9 mouse cellular contexts compared by ENCODE assay signal in the genomic region with DNA sequence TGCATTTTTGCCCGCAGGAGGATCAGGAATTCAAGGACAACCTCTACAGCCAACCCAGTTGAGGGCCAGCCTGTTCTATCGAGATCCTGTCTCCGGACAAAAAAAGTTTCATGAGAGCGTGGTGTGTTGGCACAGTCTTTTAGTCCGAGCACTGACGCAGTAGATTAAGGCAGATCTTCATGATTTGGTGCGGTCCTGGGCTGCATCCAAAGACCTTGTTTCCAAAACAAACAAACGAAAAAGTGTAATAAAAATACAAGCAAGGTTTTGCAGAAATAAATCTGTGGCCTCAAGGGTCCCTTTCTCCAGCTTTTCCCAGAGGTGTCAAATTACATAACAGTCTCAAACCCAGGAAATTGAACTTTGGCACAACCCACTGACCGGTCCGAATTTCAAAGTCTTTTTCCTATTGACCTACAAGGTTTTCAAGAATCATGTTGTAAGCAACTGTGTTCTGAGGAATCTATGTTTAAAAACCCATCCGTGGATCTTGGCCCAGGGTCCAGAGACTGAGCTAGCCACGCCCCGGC. TPM values are rescaled to one million over a fixed set of nuclear protein-coding genes. Genes with fewer than 3 reads are reported as not detected.
DNase-seq lines count a peak whose midpoint lies in the region; ATAC-seq and TF ChIP-seq lines count a peak whose summit lies in the region.
"Had no signal": no experiment of that assay in that cellular context is flagged by ENCODE, and none has a peak within 500 bp of the region (broad histone marks: within the 10 kb centered on the region; RNA-seq: fewer than 3 reads in every experiment).

No protein-coding gene starts in this region.

- peaks cover 45% of the 10 kb centered on the region for H3K79me3 ChIP-seq in C2C12 (ENCODE audit: low read depth)

- DNase-seq in adrenal gland, postnatal 10 days = peak; percentile 75
- no peak for DNase-seq in adrenal gland, adult 18-20 months (ENCODE audit: low spot score in 2 of 2)
- no peak for DNase-seq in forebrain, embryonic 14.5 days (ENCODE audit: low spot score)
- no peak for DNase-seq in limb, embryonic 11.5 days (ENCODE audit: low spot score)
- DNase-seq in retina, postnatal 1 day = no peak

- H3K9me3 ChIP-seq in forebrain, embryonic 14.5 days (replicated peaks; ENCODE audit: control insufficient read depth, low read length) = no peaks in the 10 kb centered on the region
- no peaks in the 10 kb centered on the region for H3K9me3 ChIP-seq in limb, embryonic 11.5 days (ENCODE audit: control insufficient read depth, low read length)
- no peaks in the 10 kb centered on the region for H3K9me3 ChIP-seq in neural tube, embryonic 15.5 days (replicated peaks)

- peaks cover 40% of the 10 kb centered on the region for H3K36me3 ChIP-seq in C2C12 (ENCODE audit: control insufficient read depth, insufficient read depth)
- peaks cover 37% of the 10 kb centered on the region for H3K36me3 ChIP-seq in forebrain, embryonic 14.5 days (ENCODE audit: control insufficient read depth, insufficient read depth, low read length)
- peaks cover 34% of the 10 kb centered on the region for H3K36me3 ChIP-seq in limb, embryonic 11.5 days (ENCODE audit: control insufficient read depth, insufficient read depth, low read length)
- peaks cover 35% of the 10 kb centered on the region for H3K36me3 ChIP-seq in neural tube, embryonic 15.5 days

- peak overlapping the region; percentile 93 for H3K27ac ChIP-seq in forebrain, embryonic 14.5 days (ENCODE audit: low read depth, low read length)
- H3K27ac ChIP-seq in limb, embryonic 11.5 days (replicated peaks; ENCODE audit: low read depth, low read length) = peak overlapping the region; percentile 43; the same call in 1 of the 2 replicates
- peak overlapping the region; percentile 95 for H3K27ac ChIP-seq in neural tube, embryonic 15.5 days (replicated peaks)

- peak overlapping the region; percentile 26 for H3K4me3 ChIP-seq in C2C12 (ENCODE audit: insufficient read depth, poor library complexity, severe bottlenecking)
- peak overlapping the region; percentile 96 for H3K4me3 ChIP-seq in forebrain, embryonic 14.5 days (ENCODE audit: low read depth, low read length)
- peak overlapping the region; percentile 89 for H3K4me3 ChIP-seq in limb, embryonic 11.5 days (ENCODE audit: low read depth, low read length)
- H3K4me3 ChIP-seq in neural tube, embryonic 15.5 days (replicated peaks) = peak overlapping the region; percentile 97

- H3K27me3 ChIP-seq in C2C12 (ENCODE audit: control insufficient read depth, insufficient read depth, insufficient read length) = no peaks in the 10 kb centered on the region
- H3K27me3 ChIP-seq in forebrain, embryonic 14.5 days (replicated peaks; ENCODE audit: control insufficient read depth, insufficient read depth, low read length) = no peaks in the 10 kb centered on the region
- H3K27me3 ChIP-seq in limb, embryonic 11.5 days (ENCODE audit: control insufficient read depth, insufficient read depth, low read length) = no peaks in the 10 kb centered on the region
- no peaks in the 10 kb centered on the region for H3K27me3 ChIP-seq in neural tube, embryonic 15.5 days (replicated peaks)

- peaks cover 47% of the 10 kb centered on the region for H3K79me2 ChIP-seq in C2C12 (ENCODE audit: control insufficient read depth, insufficient read depth)

- H3ac ChIP-seq in C2C12 (ENCODE audit: control insufficient read depth, insufficient read length, low read depth) = no peak overlapping the region

- 5% methylated on average over 13 of the region's 13 CpGs for WGBS in forebrain, embryonic 14.5 days
- 8% methylated on average over 13 of the region's 13 CpGs for WGBS in limb, embryonic 11.5 days
- 6% methylated on average over 13 of the region's 13 CpGs for WGBS in neural tube, embryonic 15.5 days

- H3K4me2 ChIP-seq in forebrain, embryonic 14.5 days (ENCODE audit: low read length) = peak overlapping the region; percentile 98
- H3K4me2 ChIP-seq in limb, embryonic 11.5 days (ENCODE audit: low read depth, severe bottlenecking) = peak overlapping the region; percentile 36
- H3K4me2 ChIP-seq in neural tube, embryonic 15.5 days = peak overlapping the region; percentile 84

- TF ChIP-seq CTCF in C2C12 (IDR thresholded peaks at IDR 0.05; ENCODE audit: control insufficient read depth, insufficient read depth, insufficient read length) = no peak

- ATAC-seq in forebrain, embryonic 14.5 days = no peak
- no peak for ATAC-seq in limb, embryonic 11.5 days (ENCODE audit: insufficient number of reproducible peaks, low FRiP score, low TSS enrichment, low read depth)
- no peak for ATAC-seq in neural tube, embryonic 15.5 days (ENCODE audit: low FRiP score)
- ATAC-seq in activated CD4-positive, CD25-positive, alpha-beta regulatory T cell, adult 4 months = no peak

- peaks cover 25% of the 10 kb centered on the region for H3K4me1 ChIP-seq in forebrain, embryonic 14.5 days (ENCODE audit: control insufficient read depth, insufficient read depth, low read length)
- peaks cover 22% of the 10 kb centered on the region for H3K4me1 ChIP-seq in limb, embryonic 11.5 days (ENCODE audit: control insufficient read depth, insufficient read depth, low read length)
- peaks cover 60% of the 10 kb centered on the region for H3K4me1 ChIP-seq in neural tube, embryonic 15.5 days

- no peak overlapping the region; the same call in 1 of the 2 replicates for H3K9ac ChIP-seq in forebrain, embryonic 14.5 days (ENCODE audit: low read length)
- no peak overlapping the region; the same call in 1 of the 2 replicates for H3K9ac ChIP-seq in limb, embryonic 11.5 days (ENCODE audit: low read length)
- H3K9ac ChIP-seq in neural tube, embryonic 15.5 days (replicated peaks) = peak overlapping the region; percentile 32

TF ChIP-seq in C2C12, 6 proteins besides CTCF, POLR2A, EP300 and RAD21:
- TF ChIP-seq USF1 (IDR thresholded peaks at IDR 0.05; ENCODE audit: low read depth) = no peak
- TF ChIP-seq CEBPB (IDR thresholded peaks at IDR 0.05; ENCODE audit: low read depth) = no peak
- TF ChIP-seq MAX (IDR thresholded peaks at IDR 0.05) = no peak
- no peak for TF ChIP-seq MYOD1 (IDR thresholded peaks at IDR 0.05; ENCODE audit: control insufficient read depth, insufficient read length, low read depth)
- no peak for TF ChIP-seq MYOG (IDR thresholded peaks at IDR 0.05; ENCODE audit: control insufficient read depth, extremely low read depth, insufficient read length)
- no peak for TF ChIP-seq FOSL1 (IDR thresholded peaks at IDR 0.05; ENCODE audit: insufficient read depth, low read length, poor library complexity, severe bottlenecking)

RNA-seq across cellular contexts. Expression of gene Eef2, which starts 0.4 kb away (rescaled TPM):
- 1,000 to 10,000 TPM; 1,466 to 1,521 TPM for total RNA-seq in adrenal gland, postnatal 10 days (2021)
- 1,000 to 10,000 TPM; 1,443 to 1,598 TPM for total RNA-seq in adrenal gland, adult 18-20 months (2021)
- 2,537 TPM for polyA plus RNA-seq in C2C12 (2012; fragmentation: generic; extraction: Trizol)
- 474 and 520 TPM in 2 replicates for polyA plus RNA-seq in forebrain, embryonic 14.5 days (2014; fragmentation: Nextera tagmentation; extraction: Ambion mirVana)
- 428 TPM in 2 replicates for polyA plus RNA-seq in limb, embryonic 11.5 days (2014; fragmentation: Nextera tagmentation; extraction: Ambion mirVana)
- 493 and 549 TPM in 2 replicates for polyA plus RNA-seq in neural tube, embryonic 15.5 days (2015; fragmentation: Nextera tagmentation; extraction: Ambion mirVana)
- polyA plus RNA-seq in activated CD4-positive, CD25-positive, alpha-beta regulatory T cell, adult 4 months (2017; shearing (Covaris generic)) = 1,000 to 10,000 TPM in 1 of 2 experiments, 100 to 1,000 TPM in 1; 933 to 1,303 TPM

RNA-seq across cellular contexts. Expression of gene Dapk3, which starts 6.8 kb away (rescaled TPM):
- 10 to 100 TPM; 55.3 to 55.6 TPM for total RNA-seq in adrenal gland, postnatal 10 days (2021)
- 10 to 100 TPM; 63.4 to 74.2 TPM for total RNA-seq in adrenal gland, adult 18-20 months (2021)
- polyA plus RNA-seq in C2C12 (2012; fragmentation: generic; extraction: Trizol) = 72.8 TPM
- 49.0 and 50.0 TPM in 2 replicates for polyA plus RNA-seq in forebrain, embryonic 14.5 days (2014; fragmentation: Nextera tagmentation; extraction: Ambion mirVana)
- 43.3 and 49.1 TPM in 2 replicates for polyA plus RNA-seq in limb, embryonic 11.5 days (2014; fragmentation: Nextera tagmentation; extraction: Ambion mirVana)
- polyA plus RNA-seq in neural tube, embryonic 15.5 days (2015; fragmentation: Nextera tagmentation; extraction: Ambion mirVana) = 65.7 and 70.4 TPM in 2 replicates
- polyA plus RNA-seq in activated CD4-positive, CD25-positive, alpha-beta regulatory T cell, adult 4 months (2017; shearing (Covaris generic)) = 1 to 10 TPM; 4.1 to 4.9 TPM

RNA-seq across cellular contexts. Expression of gene 4930442H23Rik, which starts 7.6 kb away (rescaled TPM):
- total RNA-seq in adrenal gland, postnatal 10 days (2021) = not detected
- total RNA-seq in adrenal gland, adult 18-20 months (2021) = not detected
- 0.07 TPM for polyA plus RNA-seq in C2C12 (2012; fragmentation: generic; extraction: Trizol)
- polyA plus RNA-seq in forebrain, embryonic 14.5 days (2014; fragmentation: Nextera tagmentation; extraction: Ambion mirVana) = not detected in 2 replicates
- not detected in 2 replicates for polyA plus RNA-seq in limb, embryonic 11.5 days (2014; fragmentation: Nextera tagmentation; extraction: Ambion mirVana)
- polyA plus RNA-seq in neural tube, embryonic 15.5 days (2015; fragmentation: Nextera tagmentation; extraction: Ambion mirVana) = not detected in 2 replicates
- not detected for polyA plus RNA-seq in activated CD4-positive, CD25-positive, alpha-beta regulatory T cell, adult 4 months (2017; shearing (Covaris generic))
- total RNA-seq: gastrocnemius, postnatal 36 days had no signal

RNA-seq across cellular contexts. Expression of gene Pias4, which starts 8.3 kb away (rescaled TPM):
- 10 to 100 TPM; 25.8 to 26.5 TPM for total RNA-seq in adrenal gland, postnatal 10 days (2021)
- total RNA-seq in adrenal gland, adult 18-20 months (2021) = 10 to 100 TPM; 27.3 to 29.7 TPM
- 31.6 TPM for polyA plus RNA-seq in C2C12 (2012; fragmentation: generic; extraction: Trizol)
- 44.0 and 45.5 TPM in 2 replicates for polyA plus RNA-seq in forebrain, embryonic 14.5 days (2014; fragmentation: Nextera tagmentation; extraction: Ambion mirVana)
- polyA plus RNA-seq in limb, embryonic 11.5 days (2014; fragmentation: Nextera tagmentation; extraction: Ambion mirVana) = 53.3 and 56.9 TPM in 2 replicates
- 52.8 and 57.3 TPM in 2 replicates for polyA plus RNA-seq in neural tube, embryonic 15.5 days (2015; fragmentation: Nextera tagmentation; extraction: Ambion mirVana)
- polyA plus RNA-seq in activated CD4-positive, CD25-positive, alpha-beta regulatory T cell, adult 4 months (2017; shearing (Covaris generic)) = 10 to 100 TPM; 17.6 to 23.8 TPM

RNA-seq across cellular contexts. Expression of gene Nmrk2, which starts 25.9 kb away (rescaled TPM):
- total RNA-seq in adrenal gland, postnatal 10 days (2021) = 1 to 10 TPM in 1 of 2 experiments, under 1 TPM in 1; 0.15 to 4.9 TPM
- not detected for total RNA-seq in adrenal gland, adult 18-20 months (2021)
- 0.18 TPM for polyA plus RNA-seq in C2C12 (2012; fragmentation: generic; extraction: Trizol)
- not detected in 2 replicates for polyA plus RNA-seq in forebrain, embryonic 14.5 days (2014; fragmentation: Nextera tagmentation; extraction: Ambion mirVana)
- polyA plus RNA-seq in limb, embryonic 11.5 days (2014; fragmentation: Nextera tagmentation; extraction: Ambion mirVana) = 0.08 TPM in 1 of 2 replicates, not detected in the other
- polyA plus RNA-seq in neural tube, embryonic 15.5 days (2015; fragmentation: Nextera tagmentation; extraction: Ambion mirVana) = 0.17 and 0.26 TPM in 2 replicates
- under 1 TPM in 1 of 2 experiments, not detected in 1; 0.17 TPM for polyA plus RNA-seq in activated CD4-positive, CD25-positive, alpha-beta regulatory T cell, adult 4 months (2017; shearing (Covaris generic))

Comparison
In these comparisons a context has a peak if more than half of its experiments do, and no peak if none do; other contexts are left out.
1. H3K4me3 ChIP-seq: peak in every context shown above with its lines; median percentile 97 in neural tube, embryonic 15.5 days; 96 in forebrain, embryonic 14.5 days; 89 in limb, embryonic 11.5 days; 26 in C2C12.
2. H3K27ac ChIP-seq: peak in every context shown above with its lines; median percentile 95 in neural tube, embryonic 15.5 days; 93 in forebrain, embryonic 14.5 days; 43 in limb, embryonic 11.5 days.
3. H3K4me2 ChIP-seq: peak in every context shown above with its lines; median percentile 98 in forebrain, embryonic 14.5 days; 84 in neural tube, embryonic 15.5 days; 36 in limb, embryonic 11.5 days.